Mouse (Mus musculus) C2C12 (cell line): ENCODE results near the gene Robo1.

Source experiments
- CTCF ChIP-seq: IDR thresholded peaks from one replicate; pipeline ENCODE4 v1.5.1; 2011; ENCODE audit not compliant: control insufficient read depth, insufficient read depth, insufficient read length
- MAX ChIP-seq: IDR thresholded peaks from one replicate; pipeline ENCODE4 v1.6.1; 2011; ENCODE audit warnings: mild to moderate bottlenecking, control low read depth
- MYOG ChIP-seq: IDR thresholded peaks from one replicate; pipeline ENCODE4 v1.6.1; 2011; ENCODE audit not compliant: control insufficient read depth, insufficient read length; ENCODE audit errors: extremely low read depth

DNA sequence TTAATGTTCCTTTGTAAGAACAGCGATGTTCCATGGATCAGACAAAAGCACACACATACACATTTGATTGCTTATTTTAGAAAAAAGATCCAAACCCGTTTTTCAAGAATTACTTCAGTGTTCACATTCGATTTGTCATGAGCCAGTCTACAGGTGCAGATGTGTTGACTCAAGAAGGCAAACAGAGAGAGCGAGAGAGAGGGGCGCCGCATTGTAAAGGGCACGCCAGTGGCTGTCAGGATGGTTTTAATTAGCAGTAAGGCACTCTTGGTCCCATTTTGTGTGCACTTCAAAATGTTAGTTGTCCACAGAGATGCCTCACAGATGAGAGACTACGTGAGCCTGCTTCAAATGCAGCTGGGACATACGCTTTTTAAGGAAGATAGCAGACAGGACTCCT lies 470.4 kb downstream of the Robo1 start:
- TF ChIP-seq CTCF (no peak), MAX (no peak), MYOG (no peak)
